Comparison of ENCODE assay signal across 8 mouse cellular contexts in the genomic region with DNA sequence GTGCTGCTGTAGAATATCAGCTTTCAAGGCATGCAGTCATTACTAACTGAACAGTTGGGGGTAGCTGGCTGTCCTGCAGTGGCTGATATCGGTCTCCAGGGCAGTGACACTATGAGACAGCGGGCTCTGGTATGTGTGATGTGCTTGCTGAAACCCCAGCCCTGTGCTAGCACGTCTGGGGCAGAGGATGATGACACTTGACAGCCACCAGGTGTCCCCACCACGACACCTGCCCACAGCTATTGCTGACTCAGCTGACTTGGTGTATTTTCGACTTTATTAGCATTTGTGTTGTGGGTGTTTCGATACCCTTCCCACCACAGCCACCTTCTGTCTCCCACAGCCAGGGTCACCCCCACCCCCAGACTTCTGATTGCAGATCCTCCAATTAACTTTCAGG. TPM values are rescaled to one million over a fixed set of nuclear protein-coding genes. Genes with fewer than 3 reads are reported as not detected.
DNase-seq lines count a peak whose midpoint lies in the region; ATAC-seq and TF ChIP-seq lines count a peak whose summit lies in the region.

No protein-coding gene starts in this region.

- no peak overlapping the region for H3K4me2 ChIP-seq in neural tube, embryonic 11.5 days (ENCODE audit: low read depth)
- no peak overlapping the region for H3K4me2 ChIP-seq in midbrain, postnatal 0 days (ENCODE audit: low read depth, low read length, poor library complexity, severe bottlenecking)

- H3K9ac ChIP-seq in neural tube, embryonic 11.5 days (ENCODE audit: low read length), result no peak overlapping the region
- no peak overlapping the region for H3K9ac ChIP-seq in midbrain, postnatal 0 days (replicated peaks; ENCODE audit: low read length, poor library complexity, severe bottlenecking)

- no peak overlapping the region for H3K4me3 ChIP-seq in neural tube, embryonic 11.5 days (ENCODE audit: low read depth, low read length)
- no peak overlapping the region for H3K4me3 ChIP-seq in midbrain, postnatal 0 days (ENCODE audit: low read depth, low read length)

- DNase-seq in adrenal gland, postnatal 14 days, result peak; percentile 61
- no peak for DNase-seq in adrenal gland, postnatal 4 days (ENCODE audit: low spot score in 2 of 2)
- no peak for DNase-seq in neural tube, embryonic 11.5 days (ENCODE audit: low spot score)
- DNase-seq in neural tube, embryonic 10.5 days (ENCODE audit: extremely low spot score, low spot score), result no peak
- DNase-seq in kidney, postnatal 10 days, result peak; percentile 57
- peak; percentile 63 for DNase-seq in midbrain, postnatal 0 days (ENCODE audit: low spot score)
- no peak for DNase-seq in left cerebral cortex, adult 18-20 months (ENCODE audit: low spot score in 2 of 2)

- peaks cover 2% of the 10 kb centered on the region; the same call in 1 of the 2 replicates for H3K27me3 ChIP-seq in neural tube, embryonic 11.5 days (ENCODE audit: control insufficient read depth, insufficient read depth, low read length)
- H3K27me3 ChIP-seq in midbrain, postnatal 0 days (ENCODE audit: insufficient read depth, low read length), result no peaks in the 10 kb centered on the region

- no peak overlapping the region for H3K27ac ChIP-seq in neural tube, embryonic 11.5 days (ENCODE audit: low read depth, low read length)
- no peak overlapping the region for H3K27ac ChIP-seq in midbrain, postnatal 0 days (ENCODE audit: low read depth, low read length)

- no peaks in the 10 kb centered on the region for H3K9me3 ChIP-seq in neural tube, embryonic 11.5 days (ENCODE audit: control insufficient read depth, low read length)
- H3K9me3 ChIP-seq in midbrain, postnatal 0 days (ENCODE audit: low read length), result no peaks in the 10 kb centered on the region

- no peaks in the 10 kb centered on the region for H3K4me1 ChIP-seq in neural tube, embryonic 11.5 days (ENCODE audit: control insufficient read depth, insufficient read depth, low read length)
- H3K4me1 ChIP-seq in midbrain, postnatal 0 days (ENCODE audit: insufficient read depth, low read length), result no peaks in the 10 kb centered on the region

- WGBS in neural tube, embryonic 11.5 days, result 23% methylated on average over 6 of the region's 6 CpGs
- 16% methylated on average over 6 of the region's 6 CpGs for WGBS in midbrain, postnatal 0 days

- peaks cover 2% of the 10 kb centered on the region; the same call in 1 of the 2 replicates for H3K36me3 ChIP-seq in neural tube, embryonic 11.5 days (ENCODE audit: control insufficient read depth, insufficient read depth, low read length)
- H3K36me3 ChIP-seq in midbrain, postnatal 0 days (ENCODE audit: insufficient read depth, low read length), result peaks cover 69% of the 10 kb centered on the region

- 0 out of 2 replicates have a peak, but pooled peaks have one; percentile 52 for ATAC-seq in neural tube, embryonic 11.5 days (ENCODE audit: insufficient read depth, low FRiP score, low TSS enrichment)
- peak; percentile 71 for ATAC-seq in erythroid progenitor cell, adult 5-6 weeks (replicated peaks; ENCODE audit: low FRiP score, poor library complexity, severe bottlenecking)
- peak; percentile 47 for ATAC-seq in midbrain, postnatal 0 days (ENCODE audit: low FRiP score)

- peak; percentile 71 for TF ChIP-seq CTCF in midbrain, postnatal 0 days (IDR thresholded peaks at IDR 0.05)

RNA-seq across cellular contexts. Expression of a gene that starts 16.2 kb away (rescaled TPM):
- total RNA-seq in adrenal gland, postnatal 14 days (2021), result 0.41 and 0.67 TPM in 2 replicates
- total RNA-seq in adrenal gland, postnatal 4 days (2021), result 1 to 10 TPM; 2.4 to 3.6 TPM
- 55.8 and 59.7 TPM in 2 replicates for polyA plus RNA-seq in neural tube, embryonic 11.5 days (2014; fragmentation: Nextera tagmentation; extraction: Ambion mirVana)
- total RNA-seq in erythroid progenitor cell, adult 5-6 weeks (2015; ENCODE audit: low replicate concordance), result not detected in 2 replicates
- total RNA-seq in erythroid progenitor cell, adult 5-6 weeks (2017; ENCODE audit: low replicate concordance), result not detected in 2 replicates
- total RNA-seq in midbrain, postnatal 0 days (2014; rRNA removed), result 440 and 447 TPM in 2 replicates
- 202 and 210 TPM in 2 replicates for polyA plus RNA-seq in midbrain, postnatal 0 days (2015; fragmentation: Nextera tagmentation; extraction: Ambion mirVana)
- 100 to 1,000 TPM; 137 to 145 TPM for total RNA-seq in left cerebral cortex, adult 18-20 months (2021)

RNA-seq across cellular contexts. Expression of a gene that starts 21.2 kb away (rescaled TPM):
- total RNA-seq in adrenal gland, postnatal 14 days (2021), result 0.30 and 0.48 TPM in 2 replicates
- total RNA-seq in adrenal gland, postnatal 4 days (2021), result under 1 TPM; 0.11 to 0.14 TPM
- 0.21 and 0.27 TPM in 2 replicates for polyA plus RNA-seq in neural tube, embryonic 11.5 days (2014; fragmentation: Nextera tagmentation; extraction: Ambion mirVana)
- total RNA-seq in erythroid progenitor cell, adult 5-6 weeks (2015; ENCODE audit: low replicate concordance), result not detected in 2 replicates
- total RNA-seq in erythroid progenitor cell, adult 5-6 weeks (2017; ENCODE audit: low replicate concordance), result not detected in 2 replicates
- 0.99 and 1.3 TPM in 2 replicates for total RNA-seq in midbrain, postnatal 0 days (2014; rRNA removed)
- polyA plus RNA-seq in midbrain, postnatal 0 days (2015; fragmentation: Nextera tagmentation; extraction: Ambion mirVana), result 1.6 and 1.7 TPM in 2 replicates
- 100 to 1,000 TPM in 1 of 2 experiments, 10 to 100 TPM in 1; 97.9 to 111 TPM for total RNA-seq in left cerebral cortex, adult 18-20 months (2021)

RNA-seq across cellular contexts. Expression of a gene that starts 26.6 kb away (rescaled TPM):
- total RNA-seq in adrenal gland, postnatal 14 days (2021), result 15.0 and 18.4 TPM in 2 replicates
- 10 to 100 TPM; 23.6 to 26.0 TPM for total RNA-seq in adrenal gland, postnatal 4 days (2021)
- polyA plus RNA-seq in neural tube, embryonic 11.5 days (2014; fragmentation: Nextera tagmentation; extraction: Ambion mirVana), result 18.9 and 20.6 TPM in 2 replicates
- total RNA-seq in erythroid progenitor cell, adult 5-6 weeks (2015; ENCODE audit: low replicate concordance), result 8.3 TPM in 1 of 2 replicates, not detected in the other
- 2.3 TPM in 1 of 2 replicates, not detected in the other for total RNA-seq in erythroid progenitor cell, adult 5-6 weeks (2017; ENCODE audit: low replicate concordance)
- 5.4 and 7.7 TPM in 2 replicates for total RNA-seq in midbrain, postnatal 0 days (2014; rRNA removed)
- polyA plus RNA-seq in midbrain, postnatal 0 days (2015; fragmentation: Nextera tagmentation; extraction: Ambion mirVana), result 42.1 and 44.1 TPM in 2 replicates
- 10 to 100 TPM; 23.7 to 25.5 TPM for total RNA-seq in left cerebral cortex, adult 18-20 months (2021)

RNA-seq across cellular contexts. Expression of a gene that starts 31.8 kb away (rescaled TPM):
- 0.98 and 4.2 TPM in 2 replicates for total RNA-seq in adrenal gland, postnatal 14 days (2021)
- total RNA-seq in adrenal gland, postnatal 4 days (2021), result 1 to 10 TPM in 1 of 2 experiments, under 1 TPM in 1; 0.53 to 4.8 TPM
- 0.53 and 1.3 TPM in 2 replicates for polyA plus RNA-seq in neural tube, embryonic 11.5 days (2014; fragmentation: Nextera tagmentation; extraction: Ambion mirVana)
- total RNA-seq in erythroid progenitor cell, adult 5-6 weeks (2015; ENCODE audit: low replicate concordance), result 1.3 TPM in 1 of 2 replicates, not detected in the other
- total RNA-seq in erythroid progenitor cell, adult 5-6 weeks (2017; ENCODE audit: low replicate concordance), result not detected in 2 replicates
- total RNA-seq in midbrain, postnatal 0 days (2014; rRNA removed), result 1.6 TPM in 1 of 2 replicates, not detected in the other
- polyA plus RNA-seq in midbrain, postnatal 0 days (2015; fragmentation: Nextera tagmentation; extraction: Ambion mirVana), result 0.22 and 0.35 TPM in 2 replicates
- 1 to 10 TPM; 3.6 to 4.2 TPM for total RNA-seq in left cerebral cortex, adult 18-20 months (2021)

RNA-seq across cellular contexts. Expression of a gene that starts 34.4 kb away (rescaled TPM):
- 16.9 and 18.8 TPM in 2 replicates for total RNA-seq in adrenal gland, postnatal 14 days (2021)
- total RNA-seq in adrenal gland, postnatal 4 days (2021), result 10 to 100 TPM; 15.9 to 18.9 TPM
- 13.0 and 13.3 TPM in 2 replicates for polyA plus RNA-seq in neural tube, embryonic 11.5 days (2014; fragmentation: Nextera tagmentation; extraction: Ambion mirVana)
- total RNA-seq in erythroid progenitor cell, adult 5-6 weeks (2015; ENCODE audit: low replicate concordance), result 5.8 and 16.3 TPM in 2 replicates
- 2.3 and 4.9 TPM in 2 replicates for total RNA-seq in erythroid progenitor cell, adult 5-6 weeks (2017; ENCODE audit: low replicate concordance)
- total RNA-seq in midbrain, postnatal 0 days (2014; rRNA removed), result 9.8 and 12.3 TPM in 2 replicates
- 7.4 and 9.3 TPM in 2 replicates for polyA plus RNA-seq in midbrain, postnatal 0 days (2015; fragmentation: Nextera tagmentation; extraction: Ambion mirVana)
- 10 to 100 TPM; 11.7 to 14.9 TPM for total RNA-seq in left cerebral cortex, adult 18-20 months (2021)

Comparison
In these comparisons a context has a peak if more than half of its experiments do, and no peak if none do; other contexts are left out.
1. DNase-seq: peak in adrenal gland, postnatal 14 days (single experiment), kidney, postnatal 10 days (single experiment) and midbrain, postnatal 0 days (single experiment); none in adrenal gland, postnatal 4 days (0 of 2), neural tube, embryonic 11.5 days (single experiment), neural tube, embryonic 10.5 days (single experiment) and left cerebral cortex, adult 18-20 months (0 of 2).
2. RNA of a gene that starts 16.2 kb away (total RNA-seq): 440 to 447 TPM in midbrain, postnatal 0 days and 137 to 145 TPM in left cerebral cortex, adult 18-20 months; 2.4 to 3.6 TPM in adrenal gland, postnatal 4 days, 0.41 to 0.67 TPM in adrenal gland, postnatal 14 days and not detected in erythroid progenitor cell, adult 5-6 weeks; every median in the first group is over 10 times any median in the second.
3. RNA of a gene that starts 21.2 kb away (total RNA-seq): 97.9 to 111 TPM in left cerebral cortex, adult 18-20 months; 0.99 to 1.3 TPM in midbrain, postnatal 0 days, 0.30 to 0.48 TPM in adrenal gland, postnatal 14 days, 0.11 to 0.14 TPM in adrenal gland, postnatal 4 days and not detected in erythroid progenitor cell, adult 5-6 weeks; every median in the first group is over 10 times any median in the second.
4. Peak in every context shown above with its lines, with median percentiles within 50 percentile points of each other: ATAC-seq.